Mouse (Mus musculus) midbrain, embryonic 16.5 days (tissue): ENCODE measurements at regions not wholly inside any gene's neighbourhood (a gene's known extent, or its start where the extent isn't known, plus 50 kb on each side); places are given as distances from the start of the nearest gene placed in this dataset.

Source experiments
- ATAC-seq: fragments of 200-750 bp; cut with Nextera tagmentation; 2 replicates; pipeline ENCODE4 v1.8.0; 2017; ENCODE audit warnings: moderate TSS enrichment
- H3K27ac ChIP-seq: fragments of 300-500 bp; sonication (generic); 2 replicates; pipeline ENCODE4 v1.5.1; 2014; ENCODE audit warnings: mild to moderate bottlenecking, low read length, mixed read lengths
- H3K27me3 ChIP-seq: fragments of 300-500 bp; sonication (generic); 2 replicates; pipeline ENCODE4 v1.6.1; 2014; ENCODE audit warnings: low read depth, low read length, mixed read lengths; ENCODE audit not compliant: control insufficient read depth, insufficient read depth
- H3K36me3 ChIP-seq: fragments of 300-500 bp; sonication (generic); 2 replicates; pipeline ENCODE4 v1.6.1; 2014; ENCODE audit warnings: mild to moderate bottlenecking, low read length, moderate library complexity, mixed read lengths; ENCODE audit not compliant: control insufficient read depth, insufficient read depth
- H3K4me1 ChIP-seq: fragments of 300-500 bp; sonication (generic); 2 replicates; pipeline ENCODE4 v1.6.1; 2014; ENCODE audit warnings: mild to moderate bottlenecking, low read length, mixed read lengths; ENCODE audit not compliant: control insufficient read depth, insufficient read depth
- H3K4me2 ChIP-seq: fragments of 300-500 bp; sonication (generic); 2 replicates; pipeline ENCODE4 v1.6.1; 2014; ENCODE audit warnings: mild to moderate bottlenecking, low read length, mixed read lengths
- H3K4me3 ChIP-seq: fragments of 300-500 bp; sonication (generic); 2 replicates; pipeline ENCODE4 v1.5.1; 2014; ENCODE audit warnings: low read depth, mild to moderate bottlenecking, low read length, moderate library complexity, mixed read lengths
- H3K9ac ChIP-seq: fragments of 300-500 bp; sonication (generic); 2 replicates; pipeline ENCODE4 v1.6.1; 2014; ENCODE audit warnings: low read depth, low read length, mixed read lengths
- H3K9me3 ChIP-seq: fragments of 300-500 bp; sonication (generic); replicated peaks from 2 replicates; pipeline ENCODE4 v1.6.1; 2014; ENCODE audit warnings: mild to moderate bottlenecking, low read length, mixed read lengths; ENCODE audit not compliant: control insufficient read depth, poor library complexity, severe bottlenecking
- WGBS: fragments of 180-500 bp; shearing (Covaris S2); extraction: QIAGEN DNeasy Blood & Tissue Kit; methylation state at CpG from one replicate; pipeline ENCODE4 v1.1.7; 2014; 5-methylcytosine and 5-hydroxymethylcytosine counted together

DNA sequence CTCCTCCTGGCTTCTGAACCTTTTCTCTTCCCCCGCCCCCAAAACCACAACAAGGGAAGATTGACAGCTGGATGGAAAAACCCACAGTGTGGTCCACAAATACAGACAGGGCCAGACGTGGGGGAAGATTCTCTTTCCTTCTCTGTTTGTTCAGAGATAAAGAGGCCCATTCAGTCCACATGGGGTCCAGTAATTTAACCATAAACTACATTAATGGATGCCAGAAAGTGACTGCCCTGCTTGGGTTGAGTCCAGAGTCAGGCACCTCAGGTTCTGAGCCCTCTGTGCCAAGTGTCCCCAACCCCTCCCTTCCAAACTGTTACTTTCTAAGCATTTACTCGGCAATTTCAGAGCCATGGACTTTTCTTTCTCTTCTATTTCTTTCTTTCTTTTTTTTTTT lies 121.9 kb upstream of the Smyd2 start:
- H3K36me3 ChIP-seq: no peaks in the 10 kb centered on the region
- H3K9me3 ChIP-seq: no peaks in the 10 kb centered on the region
- no peaks in the 10 kb centered on the region for H3K4me1 ChIP-seq
- H3K4me3 ChIP-seq: no peak overlapping the region
- no peak overlapping the region for H3K9ac ChIP-seq
- no peak overlapping the region for H3K27ac ChIP-seq
- H3K4me2 ChIP-seq: no peak overlapping the region
- no peak for ATAC-seq
- WGBS: 47% methylated on average over 3 of the region's 3 CpGs
- H3K27me3 ChIP-seq: no peaks in the 10 kb centered on the region

- no peak for ATAC-seq
- no peaks in the 10 kb centered on the region for H3K27me3 ChIP-seq
- no peak overlapping the region for H3K9ac ChIP-seq
- no peak overlapping the region for H3K4me3 ChIP-seq
- no peak overlapping the region for H3K27ac ChIP-seq
- H3K4me2 ChIP-seq: no peak overlapping the region
- H3K4me1 ChIP-seq: no peaks in the 10 kb centered on the region
- 79% methylated on average over 10 of the region's 10 CpGs for WGBS
- no peaks in the 10 kb centered on the region for H3K36me3 ChIP-seq
- H3K9me3 ChIP-seq: no peaks in the 10 kb centered on the region
These were observed 121.0 kb upstream of the Smyd2 start for GRCm38 (mm10) chr1:190043156-190043555.

GRCm38 (mm10) chr1:190042197-190042596 lies 120.0 kb upstream of the Smyd2 start:
- 89% methylated on average over 4 of the region's 4 CpGs for WGBS
- H3K4me1 ChIP-seq: no peaks in the 10 kb centered on the region
- H3K27me3 ChIP-seq: no peaks in the 10 kb centered on the region
- H3K9ac ChIP-seq: no peak overlapping the region
- no peaks in the 10 kb centered on the region for H3K9me3 ChIP-seq
- no peaks in the 10 kb centered on the region for H3K36me3 ChIP-seq
- H3K4me3 ChIP-seq: no peak overlapping the region
- no peak for ATAC-seq
- no peak overlapping the region for H3K27ac ChIP-seq
- H3K4me2 ChIP-seq: no peak overlapping the region

DNA sequence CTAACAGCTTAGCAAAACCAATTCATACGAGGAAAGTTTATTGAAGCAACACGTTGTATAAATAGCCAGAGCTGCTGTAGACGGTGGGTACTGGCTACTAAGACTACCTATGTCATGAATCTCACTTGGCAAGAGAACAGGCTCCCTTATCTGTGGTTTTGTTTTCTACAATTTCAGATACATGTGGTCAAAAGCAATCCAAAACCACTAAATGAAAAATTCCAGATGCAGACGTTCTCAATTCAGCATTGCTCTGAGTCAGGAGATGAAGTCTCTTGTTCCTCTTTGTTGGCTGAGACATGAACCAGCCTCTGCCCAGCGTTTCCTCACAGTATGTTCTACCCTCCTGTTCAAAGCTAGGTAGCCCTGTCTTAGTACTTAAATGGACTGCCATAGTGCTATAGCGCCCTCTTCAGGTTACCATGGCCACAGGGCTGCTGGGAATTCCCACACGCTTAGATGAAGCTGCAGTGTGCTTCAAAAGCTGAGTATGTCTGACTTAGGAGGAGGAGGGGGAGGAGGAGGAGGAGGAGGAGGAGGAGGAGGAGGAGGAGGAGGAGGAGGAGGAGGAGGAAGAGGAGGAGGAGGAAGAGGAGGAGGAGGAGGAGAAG lies 119.0 kb upstream of the Smyd2 start:
- Histone ChIP-seq H3K4me2 (no peak overlapping the region), H3K27me3 (no peaks in the 10 kb centered on the region), H3K9ac (no peak overlapping the region), H3K27ac (no peak overlapping the region), H3K4me3 (no peak overlapping the region), H3K4me1 (no peaks in the 10 kb centered on the region), H3K9me3 (no peaks in the 10 kb centered on the region), H3K36me3 (no peaks in the 10 kb centered on the region)
- ATAC-seq: no peak
- 65% methylated on average over 7 of the region's 7 CpGs for WGBS

DNA sequence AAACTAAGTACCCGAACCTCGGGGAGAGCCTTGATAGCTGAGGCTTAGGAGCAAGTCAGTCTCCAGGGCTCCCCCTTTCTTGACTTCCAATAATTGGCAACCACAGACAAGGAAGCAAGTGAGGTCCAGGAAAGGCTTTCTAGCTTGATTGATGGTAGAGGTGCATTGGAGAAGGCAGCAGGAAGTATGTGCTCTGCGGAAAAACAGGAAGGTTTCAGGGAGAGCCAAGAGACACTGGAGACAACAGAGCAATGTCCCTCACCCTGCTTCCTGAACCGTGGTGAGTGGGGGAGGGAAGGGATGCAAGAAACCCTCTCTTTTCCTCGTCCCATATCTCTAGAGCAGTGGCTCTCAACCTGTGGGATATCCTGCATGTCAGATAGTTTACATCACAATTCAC lies 115.9 kb upstream of the Smyd2 start:
- H3K4me1 ChIP-seq: 0 out of 2 replicates have a peak, but pooled peaks cover 3% of the 10 kb centered on the region
- H3K4me3 ChIP-seq: no peak overlapping the region
- no peak for ATAC-seq
- no peak overlapping the region for H3K9ac ChIP-seq
- WGBS: 48% methylated on average over 5 of the region's 5 CpGs
- no peaks in the 10 kb centered on the region for H3K36me3 ChIP-seq
- no peak overlapping the region for H3K27ac ChIP-seq
- no peak overlapping the region for H3K4me2 ChIP-seq
- H3K27me3 ChIP-seq: no peaks in the 10 kb centered on the region
- H3K9me3 ChIP-seq: no peaks in the 10 kb centered on the region

GRCm38 (mm10) chr1:190036726-190037125 lies 114.6 kb upstream of the Smyd2 start:
- Histone ChIP-seq H3K27ac (no peak overlapping the region), H3K4me1 (0 out of 2 replicates have a peak, but pooled peaks cover 3% of the 10 kb centered on the region), H3K36me3 (no peaks in the 10 kb centered on the region), H3K4me3 (no peak overlapping the region), H3K9ac (no peak overlapping the region), H3K9me3 (no peaks in the 10 kb centered on the region), H3K4me2 (no peak overlapping the region), H3K27me3 (no peaks in the 10 kb centered on the region)
- 42% methylated on average over 6 of the region's 6 CpGs for WGBS
- ATAC-seq: no peak

DNA sequence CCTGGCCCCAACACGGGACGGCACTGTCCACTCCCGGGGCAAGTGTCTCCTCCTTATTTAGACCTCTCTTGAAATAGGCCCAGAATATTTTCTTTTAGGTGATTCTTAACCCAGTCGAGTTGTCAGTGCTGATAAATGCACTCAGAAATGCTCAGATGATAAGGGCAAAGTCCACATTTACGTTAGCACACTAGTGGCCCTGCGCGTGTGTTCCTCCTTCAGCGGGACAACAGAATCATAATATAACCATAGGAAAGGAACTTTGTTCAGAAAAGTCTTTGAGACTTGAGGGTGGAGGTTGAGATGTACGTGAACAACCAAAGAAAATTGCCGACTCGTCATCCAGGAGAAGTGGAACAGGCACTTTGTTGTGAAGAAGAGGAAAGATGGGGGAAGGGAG lies 113.8 kb upstream of the Smyd2 start:
- Histone ChIP-seq H3K4me1 (0 out of 2 replicates have a peak, but pooled peaks cover 3% of the 10 kb centered on the region), H3K27ac (no peak overlapping the region), H3K27me3 (no peaks in the 10 kb centered on the region), H3K4me3 (no peak overlapping the region), H3K4me2 (no peak overlapping the region), H3K9me3 (no peaks in the 10 kb centered on the region), H3K9ac (no peak overlapping the region), H3K36me3 (no peaks in the 10 kb centered on the region)
- no peak for ATAC-seq
- 93% methylated on average over 11 of the region's 11 CpGs for WGBS

- 19% methylated on average over 5 of the region's 5 CpGs for WGBS
- 0 out of 2 replicates have a peak overlapping the region, but pooled peaks have one; percentile 9 for H3K4me2 ChIP-seq
- 0 out of 2 replicates have a peak, but pooled peaks cover 3% of the 10 kb centered on the region for H3K4me1 ChIP-seq
- H3K9ac ChIP-seq: peak overlapping the region; percentile 52; the same call in 1 of the 2 replicates
- ATAC-seq: no peak
- no peaks in the 10 kb centered on the region for H3K9me3 ChIP-seq
- no peak overlapping the region for H3K4me3 ChIP-seq
- no peaks in the 10 kb centered on the region for H3K36me3 ChIP-seq
- peak overlapping the region; percentile 8; the same call in 1 of the 2 replicates for H3K27ac ChIP-seq
- no peaks in the 10 kb centered on the region for H3K27me3 ChIP-seq
These were observed 111.9 kb upstream of the Smyd2 start for GRCm38 (mm10) chr1:190034091-190034490.

DNA sequence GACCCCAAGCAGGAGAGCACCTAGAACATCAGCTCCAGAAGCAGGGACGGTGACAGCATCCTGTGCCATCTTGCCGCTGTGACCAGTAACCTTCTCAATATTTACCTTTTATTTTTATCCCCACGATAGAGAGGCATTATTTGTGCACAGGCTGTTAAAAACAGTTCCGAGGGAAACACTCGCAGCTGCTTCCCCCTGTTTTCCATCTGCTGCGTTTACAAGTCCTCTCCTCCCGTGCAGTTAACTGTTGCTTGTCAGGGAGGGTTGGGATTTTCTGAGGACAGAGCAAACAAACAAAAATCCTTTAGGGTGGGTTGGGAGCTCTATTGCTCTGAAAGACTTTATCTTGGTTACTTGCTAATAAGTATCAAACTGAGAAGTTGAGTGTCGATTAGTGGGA lies 105.4 kb upstream of the Smyd2 start:
- no peak overlapping the region for H3K4me3 ChIP-seq
- H3K4me1 ChIP-seq: peaks cover 4% of the 10 kb centered on the region
- WGBS: 24% methylated on average over 8 of the region's 8 CpGs
- no peak overlapping the region for H3K9ac ChIP-seq
- no peaks in the 10 kb centered on the region for H3K9me3 ChIP-seq
- H3K27me3 ChIP-seq: no peaks in the 10 kb centered on the region
- no peak overlapping the region for H3K27ac ChIP-seq
- no peaks in the 10 kb centered on the region for H3K36me3 ChIP-seq
- ATAC-seq: no peak
- H3K4me2 ChIP-seq: 0 out of 2 replicates have a peak overlapping the region, but pooled peaks have one; percentile 12
